Mouse (Mus musculus) kidney, postnatal 4 days (tissue): ENCODE measurements around the gene Lamc3.

ENCODE experiments used
- DNase-seq, 2 experiments: peaks; one replicate each; pipeline ENCODE4 v3.0.0; 2021; ENCODE audit warnings: mixed read lengths in 2 of 2

The Lamc3 gene

GRCm38 (mm10) chr2:31987774-31988173 lies 100.7 kb downstream of the Lamc3 start:
- no peak for DNase-seq

GRCm38 (mm10) chr2:31990961-31991360 lies 103.9 kb downstream of the Lamc3 start:
- no peak for DNase-seq

GRCm38 (mm10) chr2:31994896-31995295 lies 107.8 kb downstream of the Lamc3 start:
- DNase-seq = no peak

- no peak for DNase-seq
Measured at GRCm38 (mm10) chr2:31996060-31996459, 109.0 kb downstream of the Lamc3 start.
